Mouse (Mus musculus) forebrain, embryonic 11.5 days (tissue): ENCODE results near the gene Cd22. TPM values are rescaled to one million over a fixed set of nuclear protein-coding genes. Genes with fewer than 3 reads are reported as not detected.

Experiments used
- ATAC-seq: fragments of 200-750 bp; cut with Nextera tagmentation; replicated peaks from 2 replicates; pipeline ENCODE4 v1.8.0; 2017; ENCODE audit warnings: moderate TSS enrichment; ENCODE audit not compliant: low FRiP score
- DNase-seq: peaks from one replicate; pipeline ENCODE4 v3.0.0-alpha.2; 2017; ENCODE audit warnings: low spot score
- H3K27ac ChIP-seq: fragments of 300-500 bp; sonication (generic); 2 replicates; pipeline ENCODE4 v1.5.1; 2014; ENCODE audit warnings: low read depth, low read length
- H3K27me3 ChIP-seq: fragments of 300-500 bp; sonication (generic); 2 replicates; pipeline ENCODE4 v1.6.1; 2014; ENCODE audit warnings: mild to moderate bottlenecking, low read length, mixed read lengths; ENCODE audit not compliant: control insufficient read depth, insufficient read depth
- H3K36me3 ChIP-seq: fragments of 300-500 bp; sonication (generic); 2 replicates; pipeline ENCODE4 v1.6.1; 2014; ENCODE audit warnings: mild to moderate bottlenecking, low read length, moderate library complexity, mixed read lengths; ENCODE audit not compliant: control insufficient read depth, insufficient read depth
- H3K4me1 ChIP-seq: fragments of 300-500 bp; sonication (generic); replicated peaks from 2 replicates; pipeline ENCODE4 v1.6.1; 2014; ENCODE audit warnings: low read length, mixed read lengths; ENCODE audit not compliant: control insufficient read depth, insufficient read depth
- H3K4me2 ChIP-seq: fragments of 300-500 bp; sonication (generic); 2 replicates; pipeline ENCODE4 v1.6.1; 2014; ENCODE audit warnings: low read depth, mild to moderate bottlenecking, low read length, moderate library complexity, mixed read lengths; ENCODE audit not compliant: severe bottlenecking
- H3K4me3 ChIP-seq: fragments of 300-500 bp; sonication (generic); 2 replicates; pipeline ENCODE4 v1.5.1; 2014; ENCODE audit warnings: low read depth, low read length
- H3K9ac ChIP-seq: fragments of 300-500 bp; sonication (generic); 2 replicates; pipeline ENCODE4 v1.6.1; 2014; ENCODE audit warnings: low read length
- H3K9me3 ChIP-seq: fragments of 300-500 bp; sonication (generic); 2 replicates; pipeline ENCODE4 v1.6.1; 2016; ENCODE audit warnings: low read length, mixed read lengths; ENCODE audit not compliant: control insufficient read depth
- WGBS: fragments of 180-500 bp; shearing (Covaris S2); extraction: QIAGEN DNeasy Blood & Tissue Kit; methylation state at CpG from one replicate; pipeline ENCODE4 v1.1.7; 2014; 5-methylcytosine and 5-hydroxymethylcytosine counted together
- polyA plus RNA-seq: library from polyadenylated mRNA; unstranded; fragments of >200 nt; fragmentation: Nextera tagmentation; extraction: Ambion mirVana; gene quantifications from 2 replicates; pipeline ENCODE4 v1.2.1, GENCODE M21; 2014

Gene Cd22
- polyA plus RNA-seq, 1 experiment from 2014 or later = not detected

- Histone ChIP-seq H3K9me3 (no peaks in the 10 kb centered on the region), H3K27me3 (no peaks in the 10 kb centered on the region), H3K9ac (no peak overlapping the region), H3K27ac (no peak overlapping the region), H3K4me3 (no peak overlapping the region), H3K4me1 (no peaks in the 10 kb centered on the region), H3K36me3 (no peaks in the 10 kb centered on the region), H3K4me2 (no peak overlapping the region)
- 88% methylated on average over 14 of the region's 14 CpGs for WGBS
- DNase-seq = no peak
- no peak for ATAC-seq
Measured at GRCm38 (mm10) chr7:30887568-30888188, 7.5 kb upstream of the Cd22 start.

GRCm38 (mm10) chr7:30886852-30887251, 6.7 kb upstream of the Cd22 start:
- Histone ChIP-seq H3K4me3 (no peak overlapping the region), H3K27ac (no peak overlapping the region), H3K36me3 (no peaks in the 10 kb centered on the region), H3K4me2 (no peak overlapping the region), H3K9ac (no peak overlapping the region), H3K4me1 (no peaks in the 10 kb centered on the region), H3K9me3 (no peaks in the 10 kb centered on the region), H3K27me3 (no peaks in the 10 kb centered on the region)
- 85% methylated on average over 4 of the region's 4 CpGs for WGBS
- no peak for DNase-seq
- ATAC-seq = no peak

- Histone ChIP-seq H3K27me3 (no peaks in the 10 kb centered on the region), H3K27ac (no peak overlapping the region), H3K4me2 (no peak overlapping the region), H3K4me1 (no peaks in the 10 kb centered on the region), H3K9me3 (no peaks in the 10 kb centered on the region), H3K9ac (no peak overlapping the region), H3K36me3 (no peaks in the 10 kb centered on the region), H3K4me3 (no peak overlapping the region)
- DNase-seq (no peak), ATAC-seq (no peak)
Measured at GRCm38 (mm10) chr7:30884047-30884446, 3.9 kb upstream of the Cd22 start.

GRCm38 (mm10) chr7:30881367-30881766, 1.2 kb upstream of the Cd22 start:
- 91% methylated on average over 3 of the region's 3 CpGs for WGBS
- H3K4me2 ChIP-seq = no peak overlapping the region
- H3K36me3 ChIP-seq = no peaks in the 10 kb centered on the region
- no peak overlapping the region for H3K9ac ChIP-seq
- no peak overlapping the region for H3K27ac ChIP-seq
- no peak overlapping the region for H3K4me3 ChIP-seq
- no peak for DNase-seq
- ATAC-seq = no peak
- H3K27me3 ChIP-seq = no peaks in the 10 kb centered on the region
- no peaks in the 10 kb centered on the region for H3K9me3 ChIP-seq
- no peaks in the 10 kb centered on the region for H3K4me1 ChIP-seq

GRCm38 (mm10) chr7:30878950-30879349, 1.2 kb downstream of the Cd22 start:
- 79% methylated on average over 6 of the region's 6 CpGs for WGBS
- DNase-seq (no peak), ATAC-seq (no peak)
- Histone ChIP-seq H3K9me3 (no peaks in the 10 kb centered on the region), H3K4me1 (no peaks in the 10 kb centered on the region), H3K4me3 (no peak overlapping the region), H3K27ac (no peak overlapping the region), H3K27me3 (no peaks in the 10 kb centered on the region), H3K4me2 (no peak overlapping the region), H3K36me3 (no peaks in the 10 kb centered on the region), H3K9ac (no peak overlapping the region)

GRCm38 (mm10) chr7:30873083-30873482, 7.1 kb downstream of the Cd22 start:
- ATAC-seq = no peak
- H3K4me3 ChIP-seq = no peak overlapping the region
- 27% methylated on average over 15 of the region's 15 CpGs for WGBS

GRCm38 (mm10) chr7:30863386-30863785, 16.8 kb downstream of the Cd22 start:
- ATAC-seq (no peak), DNase-seq (no peak)
- Histone ChIP-seq H3K9ac (no peak overlapping the region), H3K4me1 (no peaks in the 10 kb centered on the region), H3K27ac (no peak overlapping the region), H3K36me3 (no peaks in the 10 kb centered on the region), H3K4me3 (no peak overlapping the region), H3K9me3 (no peaks in the 10 kb centered on the region), H3K4me2 (no peak overlapping the region), H3K27me3 (no peaks in the 10 kb centered on the region)
- WGBS = 74% methylated on average over 8 of the region's 8 CpGs

More at GRCm38 (mm10) chr7:30873083-30873482, 7.1 kb downstream of the Cd22 start:
- no peaks in the 10 kb centered on the region for H3K9me3 ChIP-seq
- no peak overlapping the region for H3K27ac ChIP-seq
- H3K4me1 ChIP-seq = no peaks in the 10 kb centered on the region
- no peaks in the 10 kb centered on the region for H3K27me3 ChIP-seq
- no peaks in the 10 kb centered on the region for H3K36me3 ChIP-seq
- DNase-seq = peak; percentile 78
- no peak overlapping the region for H3K9ac ChIP-seq
- H3K4me2 ChIP-seq = 0 out of 2 replicates have a peak overlapping the region, but pooled peaks have one; percentile 18

GRCm38 (mm10) chr7:30861464-30861863, 18.7 kb downstream of the Cd22 start, which contains the start of gene Ffar1:
Gene Ffar1 (minus strand): TSS chr7:30861564.
- WGBS = 90% methylated on average over 12 of the region's 12 CpGs
- H3K27ac ChIP-seq = no peak within 1 kb of the TSS
- H3K4me2 ChIP-seq = no peak within 1 kb of the TSS
- ATAC-seq (no peak), DNase-seq (no peak)
- no peaks in the 10 kb centered on the region for H3K36me3 ChIP-seq
- H3K4me1 ChIP-seq = no peaks in the 10 kb centered on the region
- no peak within 1 kb of the TSS for H3K4me3 ChIP-seq
- no peaks in the 10 kb centered on the region for H3K27me3 ChIP-seq
- no peaks in the 10 kb centered on the region for H3K9me3 ChIP-seq
- H3K9ac ChIP-seq = no peak within 1 kb of the TSS
